ENCODE assay signal across 30 mouse cellular contexts in genomic region chr10:75941042-75941824, GRCm38 (mm10). TPM values are rescaled to one million over a fixed set of nuclear protein-coding genes. Genes with fewer than 3 reads are reported as not detected.
DNase-seq lines count a peak whose midpoint lies in the region; ATAC-seq lines count a peak whose summit lies in the region.
"Had no signal": no experiment of that assay in that cellular context is flagged by ENCODE, and none has a peak within 500 bp of the region (broad histone marks: within the 10 kb centered on the region; RNA-seq: fewer than 3 reads in every experiment).

No protein-coding gene starts in this region.

- peaks cover 2% of the 10 kb centered on the region; the same call in 1 of the 2 replicates for H3K27me3 ChIP-seq in liver, embryonic 12.5 days (replicated peaks)
- peaks cover 12% of the 10 kb centered on the region for H3K27me3 ChIP-seq in neural tube, embryonic 13.5 days
- peaks cover 5% of the 10 kb centered on the region; the same call in 1 of the 2 replicates for H3K27me3 ChIP-seq in neural tube, embryonic 15.5 days (replicated peaks)
- H3K27me3 ChIP-seq: Patski had no signal

- ATAC-seq in liver, embryonic 12.5 days, result no peak
- ATAC-seq in neural tube, embryonic 13.5 days (ENCODE audit: low read depth), result no peak
- no peak for ATAC-seq in neural tube, embryonic 15.5 days (ENCODE audit: low FRiP score)
- ATAC-seq: CD4-positive, CD25-positive, alpha-beta regulatory T cell, adult 4 months; intestine, postnatal 0 days; midbrain, embryonic 16.5 days; Patski had no signal

- H3K4me3 ChIP-seq in liver, embryonic 12.5 days, result no peak overlapping the region
- H3K4me3 ChIP-seq in neural tube, embryonic 13.5 days, result no peak overlapping the region
- no peak overlapping the region for H3K4me3 ChIP-seq in neural tube, embryonic 15.5 days (replicated peaks)
- H3K4me3 ChIP-seq: embryonic facial prominence, embryonic 10.5 days; embryonic facial prominence, embryonic 15.5 days; forebrain, embryonic 12.5 days; heart, embryonic 10.5 days; heart, embryonic 15.5 days; limb, embryonic 12.5 days had no signal

- H3K9ac ChIP-seq in liver, embryonic 12.5 days, result peak overlapping the region; percentile 18; the same call in 1 of the 2 replicates
- H3K9ac ChIP-seq in neural tube, embryonic 13.5 days, result no peak overlapping the region
- H3K9ac ChIP-seq in neural tube, embryonic 15.5 days (replicated peaks), result no peak overlapping the region
- H3K9ac ChIP-seq: embryonic facial prominence, embryonic 15.5 days; forebrain, embryonic 12.5 days; heart, embryonic 15.5 days; hindbrain, embryonic 14.5 days; limb, embryonic 12.5 days had no signal

- H3K4me1 ChIP-seq in liver, embryonic 12.5 days, result peaks cover 46% of the 10 kb centered on the region
- peaks cover 42% of the 10 kb centered on the region for H3K4me1 ChIP-seq in neural tube, embryonic 13.5 days (replicated peaks)
- H3K4me1 ChIP-seq in neural tube, embryonic 15.5 days, result peaks cover 24% of the 10 kb centered on the region

- H3K27ac ChIP-seq in liver, embryonic 12.5 days, result peak overlapping the region; percentile 95
- H3K27ac ChIP-seq in neural tube, embryonic 13.5 days (replicated peaks), result 0 out of 2 replicates have a peak overlapping the region, but pooled peaks have one; percentile 1
- no peak overlapping the region for H3K27ac ChIP-seq in neural tube, embryonic 15.5 days (replicated peaks)
- H3K27ac ChIP-seq: embryonic facial prominence, embryonic 10.5 days; embryonic facial prominence, embryonic 15.5 days; forebrain, embryonic 12.5 days; heart, embryonic 15.5 days; hindbrain, embryonic 14.5 days; limb, embryonic 12.5 days had no signal

- DNase-seq in liver (no peak), ZHBTc4 (ENCODE audit: low read depth, low spot score) (peak; percentile 59)
- no peak for DNase-seq in layer of hippocampus, adult 9-11 months
- no peak for DNase-seq in frontal cortex, postnatal 25 days (ENCODE audit: low spot score in 2 of 2)
- DNase-seq: adrenal gland, adult 8-10 months; cerebellum, adult 2 months; cerebellum, postnatal 25 days; gastrocnemius, postnatal 25 days; heart, postnatal 36 days; kidney, adult 9 months; lung, postnatal 10 days; right cerebral cortex, postnatal 25 days; spleen, adult 18-20 months; thymus, adult 18-20 months; thymus, postnatal 36 days had no signal

- H3K9me3 ChIP-seq in liver, embryonic 12.5 days (replicated peaks), result no peaks in the 10 kb centered on the region
- H3K9me3 ChIP-seq in neural tube, embryonic 13.5 days, result no peaks in the 10 kb centered on the region
- H3K9me3 ChIP-seq in neural tube, embryonic 15.5 days (replicated peaks), result no peaks in the 10 kb centered on the region
- H3K9me3 ChIP-seq: embryonic facial prominence, embryonic 10.5 days; embryonic facial prominence, embryonic 15.5 days; forebrain, embryonic 12.5 days; heart, embryonic 10.5 days; heart, embryonic 15.5 days; limb, embryonic 12.5 days had no signal

- H3K4me2 ChIP-seq in liver, embryonic 12.5 days, result 0 out of 2 replicates have a peak overlapping the region, but pooled peaks have one; percentile 94
- H3K4me2 ChIP-seq in neural tube, embryonic 13.5 days, result no peak overlapping the region
- H3K4me2 ChIP-seq in neural tube, embryonic 15.5 days, result no peak overlapping the region
- H3K4me2 ChIP-seq: embryonic facial prominence, embryonic 15.5 days; forebrain, embryonic 12.5 days; heart, embryonic 15.5 days; hindbrain, embryonic 14.5 days; limb, embryonic 12.5 days had no signal

- peaks cover 15% of the 10 kb centered on the region for H3K36me3 ChIP-seq in liver, embryonic 12.5 days
- no peaks in the 10 kb centered on the region for H3K36me3 ChIP-seq in neural tube, embryonic 13.5 days
- H3K36me3 ChIP-seq in neural tube, embryonic 15.5 days, result no peaks in the 10 kb centered on the region
- H3K36me3 ChIP-seq: embryonic facial prominence, embryonic 10.5 days; embryonic facial prominence, embryonic 15.5 days; forebrain, embryonic 12.5 days; heart, embryonic 15.5 days; limb, embryonic 12.5 days had no signal

- WGBS in liver, embryonic 12.5 days (ENCODE audit: insufficient replicate concordance), result 68% methylated on average over 9 of the region's 9 CpGs
- 62% methylated on average over 9 of the region's 9 CpGs for WGBS in neural tube, embryonic 13.5 days
- WGBS in neural tube, embryonic 15.5 days, result 63% methylated on average over 9 of the region's 9 CpGs

RNA-seq across cellular contexts. Expression of gene Gm867, which starts 0.8 kb away (rescaled TPM):
- 18.9 and 19.6 TPM in 2 replicates for polyA plus RNA-seq in liver, embryonic 12.5 days (2016; fragmentation: Nextera tagmentation; extraction: Ambion mirVana)
- polyA plus RNA-seq in neural tube, embryonic 13.5 days (2015; fragmentation: Nextera tagmentation; extraction: Ambion mirVana), result 1.4 and 3.0 TPM in 2 replicates
- 2.3 TPM in 2 replicates for polyA plus RNA-seq in neural tube, embryonic 15.5 days (2015; fragmentation: Nextera tagmentation; extraction: Ambion mirVana)
- polyA plus RNA-seq: intestine, postnatal 0 days had no signal

RNA-seq across cellular contexts. Expression of gene Vpreb3, which starts 1.6 kb away (rescaled TPM):
- 0.27 and 0.98 TPM in 2 replicates for polyA plus RNA-seq in liver, embryonic 12.5 days (2016; fragmentation: Nextera tagmentation; extraction: Ambion mirVana)
- polyA plus RNA-seq in neural tube, embryonic 13.5 days (2015; fragmentation: Nextera tagmentation; extraction: Ambion mirVana), result 1.2 TPM in 2 replicates
- polyA plus RNA-seq in neural tube, embryonic 15.5 days (2015; fragmentation: Nextera tagmentation; extraction: Ambion mirVana), result 1.0 and 1.4 TPM in 2 replicates
- polyA plus RNA-seq: forebrain, embryonic 12.5 days; intestine, postnatal 0 days; Patski had no signal

RNA-seq across cellular contexts. Expression of gene Mmp11, which starts 4.9 kb away (rescaled TPM):
- polyA plus RNA-seq in liver, embryonic 12.5 days (2016; fragmentation: Nextera tagmentation; extraction: Ambion mirVana), result 5.7 and 6.0 TPM in 2 replicates
- 39.0 and 40.4 TPM in 2 replicates for polyA plus RNA-seq in neural tube, embryonic 13.5 days (2015; fragmentation: Nextera tagmentation; extraction: Ambion mirVana)
- polyA plus RNA-seq in neural tube, embryonic 15.5 days (2015; fragmentation: Nextera tagmentation; extraction: Ambion mirVana), result 18.6 and 25.4 TPM in 2 replicates

RNA-seq across cellular contexts. Expression of gene Chchd10, which starts 8.3 kb away (rescaled TPM):
- 101 and 103 TPM in 2 replicates for polyA plus RNA-seq in liver, embryonic 12.5 days (2016; fragmentation: Nextera tagmentation; extraction: Ambion mirVana)
- polyA plus RNA-seq in neural tube, embryonic 13.5 days (2015; fragmentation: Nextera tagmentation; extraction: Ambion mirVana), result 46.4 and 54.4 TPM in 2 replicates
- 166 and 190 TPM in 2 replicates for polyA plus RNA-seq in neural tube, embryonic 15.5 days (2015; fragmentation: Nextera tagmentation; extraction: Ambion mirVana)

RNA-seq across cellular contexts. Expression of gene Gm5134, which starts 13.1 kb away (rescaled TPM):
- polyA plus RNA-seq in liver, embryonic 12.5 days (2016; fragmentation: Nextera tagmentation; extraction: Ambion mirVana), result 0.06 and 0.07 TPM in 2 replicates
- not detected in 2 replicates for polyA plus RNA-seq in neural tube, embryonic 13.5 days (2015; fragmentation: Nextera tagmentation; extraction: Ambion mirVana)
- polyA plus RNA-seq in neural tube, embryonic 15.5 days (2015; fragmentation: Nextera tagmentation; extraction: Ambion mirVana), result 0.08 TPM in 1 of 2 replicates, not detected in the other
- polyA plus RNA-seq: embryonic facial prominence, embryonic 15.5 days; forebrain, embryonic 12.5 days; heart, embryonic 10.5 days; hindbrain, embryonic 14.5 days; intestine, postnatal 0 days; limb, embryonic 12.5 days; midbrain, embryonic 16.5 days; Patski; stomach, embryonic 16.5 days had no signal
